Mouse (Mus musculus): ENCODE data around the gene BC004004.

- TF ChIP-seq CTCF (IDR thresholded peaks at IDR 0.05; ENCODE audit: low read depth) (peak; percentile 48), EP300 (IDR thresholded peaks at IDR 0.05; ENCODE audit: low read depth) (no peak)
Measured at GRCm38 (mm10) chr17:29313300-29313699, 44.7 kb downstream of the BC004004 start.

Data from liver, postnatal 0 days (tissue).